Mouse (Mus musculus) cerebellum, adult 8-10 months (tissue): ENCODE results near the gene Snrpf.
"Not testable (repeated sequence)": the region's sequence is repeated elsewhere in the genome, so short reads cannot be mapped to it uniquely, and the experiment has no call there.

Source experiments
- DNase-seq: peaks from one replicate; pipeline ENCODE4 v3.0.0; 2022

Snrpf gene

DNA sequence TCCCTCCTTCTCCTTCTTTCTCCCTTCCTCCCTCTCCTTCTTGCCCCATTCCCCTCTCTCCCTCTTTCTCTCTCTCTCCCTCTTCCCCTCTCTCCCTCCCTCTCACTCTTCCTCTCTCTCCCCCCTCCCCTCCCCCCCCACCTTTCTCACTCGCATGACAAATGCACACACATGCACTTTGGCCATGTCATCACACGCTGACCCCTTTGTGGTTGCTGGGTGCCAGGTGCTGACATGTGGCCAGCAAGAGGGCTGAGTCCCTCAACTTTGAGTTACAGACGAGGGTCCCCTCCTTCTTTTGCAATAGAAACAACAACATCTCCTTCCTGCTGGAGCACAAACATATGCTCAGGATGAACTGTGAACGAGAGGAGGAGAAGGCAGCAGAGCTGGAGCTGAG, 14.5 kb downstream of the Snrpf start:
- DNase-seq: no peak

GRCm38 (mm10) chr10:93572209-93572608, 17.3 kb downstream of the Snrpf start:
- DNase-seq: no peak

DNA sequence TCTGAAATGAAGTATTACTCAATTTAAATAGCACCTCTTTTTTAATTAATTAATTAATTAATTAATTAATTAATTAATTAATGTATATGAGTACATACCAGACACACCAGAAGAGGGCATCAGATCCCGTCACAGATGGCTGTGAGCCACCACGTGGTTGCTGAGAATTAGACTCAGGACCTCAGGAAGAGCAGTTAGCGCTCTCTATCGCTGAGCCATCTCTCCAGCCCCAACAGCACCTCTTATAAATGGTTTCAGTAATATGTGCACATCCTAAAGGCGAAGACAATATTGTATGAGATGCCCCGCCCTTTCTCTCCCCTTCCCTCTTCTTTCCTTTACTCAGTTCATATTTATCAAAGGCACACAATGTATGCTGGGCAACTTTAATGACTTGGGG, 20.8 kb downstream of the Snrpf start:
- no peak for DNase-seq

- DNase-seq: no peak
Measured at GRCm38 (mm10) chr10:93567841-93568566, 21.5 kb downstream of the Snrpf start.

DNA sequence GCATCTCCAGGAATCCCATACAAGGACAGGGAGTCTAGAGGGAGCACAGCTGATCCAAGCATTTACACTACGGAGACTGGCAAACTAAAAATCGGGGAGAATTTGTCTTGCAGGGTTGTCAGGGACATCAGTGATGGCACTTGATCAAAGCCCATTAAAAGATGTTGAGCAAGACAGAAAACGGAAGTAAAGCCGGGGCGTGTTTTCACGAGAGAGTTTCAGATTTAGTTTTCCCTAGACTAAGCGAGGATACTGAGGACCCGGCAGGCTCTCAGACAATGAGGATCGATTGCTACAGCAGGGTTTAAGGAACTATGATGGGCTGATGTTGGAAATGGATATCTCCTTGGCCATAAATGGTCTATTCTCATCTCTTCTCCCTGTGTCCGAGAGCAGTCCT, 22.4 kb downstream of the Snrpf start:
- DNase-seq: no peak

DNA sequence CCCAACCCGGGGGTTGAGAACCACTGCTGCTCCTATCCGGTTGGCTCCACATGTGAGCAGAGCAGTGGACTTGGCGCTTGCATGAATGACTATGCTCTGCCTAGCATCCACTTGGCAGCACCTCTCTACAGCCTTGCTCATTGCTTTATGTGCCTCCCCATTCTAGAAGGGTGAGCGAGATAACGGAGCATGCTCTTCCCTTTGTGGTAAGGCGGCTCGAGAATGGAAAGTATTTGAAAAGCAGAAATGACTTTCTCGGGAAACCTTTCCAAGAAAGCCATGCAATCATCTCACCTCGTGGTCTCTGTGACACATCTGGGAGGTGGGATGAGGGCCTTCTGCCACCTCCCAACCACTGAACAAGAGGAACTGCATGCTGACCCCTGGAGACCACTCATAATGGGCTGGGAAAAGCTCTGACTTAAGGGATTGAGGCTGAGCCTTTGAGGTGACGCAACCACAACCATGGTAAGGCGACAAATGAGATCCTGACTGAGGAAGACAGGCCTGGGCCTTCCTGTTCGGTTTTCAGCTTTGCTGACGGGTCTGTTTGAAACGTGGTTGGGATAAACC, 24.9 kb downstream of the Snrpf start:
- DNase-seq: no peak

DNA sequence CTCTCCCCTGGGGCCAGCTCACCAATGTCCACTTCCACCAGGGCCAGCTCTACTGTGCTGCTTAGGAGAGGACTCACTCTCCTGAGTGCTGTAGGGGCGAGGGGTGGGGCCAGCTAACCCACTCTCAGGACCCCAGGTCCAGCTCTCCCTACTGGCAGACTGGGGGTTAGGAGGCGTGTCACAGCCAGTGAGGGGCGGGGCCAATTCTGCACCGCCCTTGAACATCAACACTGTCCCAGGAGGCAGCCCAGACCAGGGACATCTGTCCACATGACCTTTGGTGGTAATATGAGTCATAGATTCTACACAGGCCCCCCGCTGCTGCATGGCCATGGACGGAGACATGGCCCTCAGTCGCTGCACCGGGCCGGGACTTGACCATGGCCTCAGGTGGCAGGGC, 29.7 kb downstream of the Snrpf start:
- DNase-seq: no peak

DNA sequence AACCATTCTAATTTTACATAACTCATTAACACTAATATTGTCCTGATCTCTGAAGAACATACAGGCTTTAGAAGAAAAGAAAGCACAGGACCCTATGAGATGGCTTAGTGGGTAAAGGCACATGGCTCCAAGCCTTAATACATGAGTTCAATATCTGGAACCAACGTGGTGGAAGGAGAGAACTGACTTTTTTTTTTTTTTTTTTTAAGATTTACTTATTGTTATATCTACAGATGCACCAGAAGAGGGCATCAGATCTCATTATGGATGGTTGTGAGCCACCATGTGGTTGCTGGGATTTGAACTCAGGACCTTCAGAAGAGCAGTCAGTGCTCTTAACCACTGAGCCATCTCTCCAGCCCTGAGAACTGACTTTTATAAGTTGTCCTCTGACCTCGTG, 31.5 kb downstream of the Snrpf start:
- DNase-seq: not testable (repeated sequence)

DNA sequence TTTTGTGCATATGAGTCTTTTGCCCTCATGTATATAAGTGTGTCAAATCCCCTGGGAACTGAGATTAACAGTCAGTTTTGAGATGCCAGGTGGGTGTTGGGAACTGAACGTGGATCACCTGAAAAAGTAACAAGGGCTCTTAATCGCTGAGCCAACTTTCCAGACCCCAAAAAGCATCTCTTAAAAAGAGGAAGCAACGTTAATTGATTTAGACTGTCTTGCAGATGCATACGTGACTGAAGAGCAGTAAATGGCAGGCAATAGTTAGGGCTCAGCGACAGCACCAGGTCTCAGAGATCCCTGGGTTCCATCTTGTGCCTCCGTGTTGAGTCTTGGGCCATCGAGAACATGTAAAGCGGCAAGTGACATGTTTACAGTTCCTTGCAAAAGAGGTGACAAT, 36.9 kb downstream of the Snrpf start:
- DNase-seq: no peak

- no peak for DNase-seq
Measured at GRCm38 (mm10) chr10:93549821-93550220, 39.7 kb downstream of the Snrpf start.

DNA sequence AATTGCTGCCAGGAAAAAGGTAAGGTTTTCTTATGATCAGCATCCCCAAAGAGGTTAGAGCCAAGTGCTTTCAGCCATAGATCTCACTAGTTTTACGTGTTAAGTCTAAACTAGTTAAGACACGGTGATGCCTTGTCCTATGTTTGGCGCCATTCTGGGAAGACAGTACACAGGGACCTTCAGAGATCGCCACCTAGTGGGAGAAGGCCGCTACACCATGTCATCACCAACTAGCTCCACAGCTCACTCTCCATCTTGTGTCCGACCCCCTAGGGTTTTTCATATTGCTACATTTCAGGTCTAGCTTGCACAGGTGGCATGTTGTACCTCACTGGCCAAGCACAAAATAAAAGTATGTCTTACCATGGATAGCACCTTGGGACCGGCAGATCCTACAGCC, 40.5 kb downstream of the Snrpf start:
- peak; percentile 78 for DNase-seq

DNA sequence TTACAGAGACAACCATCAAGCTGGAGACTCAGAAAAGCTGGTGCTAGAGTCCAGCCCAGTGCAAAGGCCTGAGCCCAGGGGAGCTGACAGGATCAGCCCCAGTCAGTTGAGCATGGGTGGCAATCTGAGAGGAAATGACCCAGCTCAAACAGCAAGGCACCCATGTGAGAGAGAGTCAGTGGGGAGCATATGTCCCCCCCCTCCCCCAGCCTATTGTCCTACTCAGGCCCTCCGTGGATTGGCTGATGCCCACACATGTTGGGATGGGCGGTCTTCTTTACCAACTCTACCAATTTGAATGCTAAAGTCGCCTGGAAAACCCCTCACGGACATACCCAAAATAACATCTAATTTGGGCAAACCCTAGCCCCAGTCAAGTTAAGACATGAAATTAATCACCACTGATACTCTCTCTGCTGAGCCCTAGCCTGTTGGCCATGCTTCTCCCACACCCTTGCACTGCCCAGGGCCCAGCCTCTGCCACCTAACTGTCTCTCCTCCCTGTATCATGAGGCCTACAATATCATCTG, 41.7 kb downstream of the Snrpf start:
- no peak for DNase-seq

GRCm38 (mm10) chr10:93544172-93544571, 45.3 kb downstream of the Snrpf start:
- DNase-seq: no peak

DNA sequence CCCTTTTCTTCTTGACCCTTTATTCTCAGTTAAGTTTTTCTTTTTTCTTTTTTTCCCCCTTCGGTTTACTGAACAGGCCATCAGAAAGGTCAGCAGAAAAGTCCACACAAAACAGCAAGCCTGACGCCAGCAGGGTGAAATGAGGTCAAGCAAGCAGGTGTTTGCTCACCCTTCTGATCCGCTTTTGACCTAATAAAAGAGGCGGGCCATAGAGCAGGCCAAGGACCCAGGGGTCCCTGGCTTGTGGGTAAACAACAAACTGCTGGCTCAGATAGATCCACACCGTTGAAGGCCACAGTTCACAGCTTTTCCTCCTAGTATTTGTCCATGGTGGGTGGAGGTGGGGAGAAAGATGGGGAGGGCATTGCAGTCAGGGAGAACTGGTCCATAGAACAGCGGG, 46.3 kb downstream of the Snrpf start:
- DNase-seq: no peak

GRCm38 (mm10) chr10:93542356-93542755, 47.1 kb downstream of the Snrpf start:
- DNase-seq: no peak

- DNase-seq: no peak
Measured at GRCm38 (mm10) chr10:93541585-93541984, 47.9 kb downstream of the Snrpf start.

DNA sequence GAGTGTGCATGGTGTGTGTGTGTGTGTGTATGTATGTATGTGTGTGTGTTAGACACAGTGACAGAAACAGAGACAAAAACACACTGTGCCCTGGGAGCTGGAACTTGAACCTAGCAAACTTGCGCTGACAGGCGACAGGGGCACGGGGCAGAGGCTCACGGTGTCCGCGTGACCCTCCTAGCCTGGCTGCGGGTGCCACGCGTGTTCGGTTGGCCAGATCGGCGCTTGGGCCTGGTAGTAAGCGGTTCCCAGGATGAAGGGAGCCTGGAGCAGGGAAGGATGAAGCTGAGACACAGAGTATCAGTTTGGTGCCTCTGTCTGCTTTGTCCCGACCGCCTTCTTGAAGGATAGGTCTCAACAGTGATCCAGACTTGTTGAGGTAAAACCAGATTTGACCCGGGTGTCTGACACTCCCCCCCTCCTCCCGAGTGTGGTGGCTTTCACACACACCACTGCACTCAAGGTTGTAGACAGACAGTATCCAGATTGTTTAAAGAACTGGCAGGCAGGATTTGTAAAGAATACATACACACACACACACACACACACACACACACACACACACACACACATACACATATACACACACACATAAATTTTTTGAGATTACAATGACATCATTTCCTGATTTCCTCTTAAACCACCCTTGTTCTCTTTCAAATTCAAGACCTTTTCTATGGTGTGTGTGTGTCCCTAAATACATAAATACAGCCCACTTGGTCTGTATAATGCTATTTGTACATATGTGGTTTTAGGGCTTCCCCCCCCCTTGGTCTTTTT, 48.9 kb downstream of the Snrpf start, which contains the start of gene Ccdc38:
Gene Ccdc38, plus strand, starts transcription at position 202 of the 780 bp plus-strand sequence.
- DNase-seq: no peak

DNA sequence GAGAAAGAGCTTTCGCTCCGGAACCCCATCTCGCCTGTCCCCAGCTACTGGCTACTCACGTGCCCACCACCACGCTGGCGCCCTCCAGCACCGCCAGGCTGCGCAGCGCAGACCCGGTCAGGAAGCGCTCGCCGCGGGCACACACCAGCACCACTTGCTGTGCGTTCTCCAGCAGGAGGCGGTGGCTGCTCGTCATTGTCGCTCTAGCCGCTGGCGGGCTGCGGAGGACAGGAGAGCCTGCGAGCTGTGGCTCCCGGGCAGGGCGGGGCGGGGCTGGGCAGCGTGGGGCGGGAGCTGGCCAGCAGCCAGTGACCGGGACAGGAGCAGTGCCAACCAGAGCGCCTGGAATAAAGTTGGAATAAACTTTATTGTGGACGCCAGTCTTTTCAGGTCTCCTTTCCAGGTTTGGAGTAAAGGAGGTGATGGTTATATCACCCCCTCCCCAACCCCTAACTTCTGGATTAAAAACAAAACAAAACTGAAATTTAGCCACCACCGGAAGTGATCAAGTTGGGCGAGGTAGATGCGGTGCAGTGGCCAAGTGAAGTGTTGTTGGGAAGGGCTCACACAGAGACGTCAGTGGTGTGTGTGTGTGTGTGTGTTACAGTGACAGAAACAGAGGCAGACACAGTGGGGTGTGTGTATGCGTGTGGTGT, 49.6 kb downstream of the Snrpf start, which contains the start of gene Amdhd1:
Gene Amdhd1, minus strand, starts transcription at position 259 of the 656 bp plus-strand sequence.
- DNase-seq: peak; percentile 37

DNA sequence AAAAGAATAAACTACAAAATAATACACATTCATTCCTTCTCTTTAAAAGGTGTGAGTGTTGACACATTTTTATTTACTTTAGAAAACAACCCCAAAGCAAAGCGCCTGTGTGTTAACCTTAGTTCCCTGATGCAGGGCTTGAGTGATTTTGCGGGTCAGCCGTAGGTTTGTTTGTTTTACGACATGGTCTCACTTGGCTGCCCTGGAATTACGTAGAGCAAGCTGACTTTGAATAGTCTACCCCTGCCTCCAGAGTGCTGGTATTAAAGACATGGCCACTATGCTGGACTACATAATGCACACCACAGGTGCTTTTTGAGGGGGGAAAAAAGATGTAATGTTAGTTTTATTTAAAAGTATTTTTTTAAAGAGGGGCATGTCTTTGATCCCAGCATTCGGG, 50.7 kb downstream of the Snrpf start:
- DNase-seq: no peak

DNA sequence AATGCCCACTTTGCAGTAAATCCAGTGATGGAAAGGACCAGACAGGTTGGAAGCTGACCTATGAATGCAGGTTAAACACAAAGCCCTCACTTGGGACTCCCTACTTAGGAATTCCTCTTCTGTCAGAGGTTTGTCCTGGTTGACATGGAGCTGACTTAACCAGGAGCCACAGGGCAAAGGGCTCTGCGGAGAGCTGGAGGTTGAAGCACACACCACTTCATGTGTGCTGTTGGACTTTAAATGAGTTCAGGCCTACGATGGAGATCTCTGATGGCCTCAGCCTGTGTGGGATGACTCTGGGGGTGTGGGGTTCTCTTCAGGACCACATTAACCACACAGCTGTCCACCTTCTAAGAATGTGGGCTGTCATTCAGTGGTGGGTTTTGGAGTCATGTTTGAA, 51.2 kb downstream of the Snrpf start:
- no peak for DNase-seq
